Mouse (Mus musculus): ENCODE data around the gene Sbsn.

DNA sequence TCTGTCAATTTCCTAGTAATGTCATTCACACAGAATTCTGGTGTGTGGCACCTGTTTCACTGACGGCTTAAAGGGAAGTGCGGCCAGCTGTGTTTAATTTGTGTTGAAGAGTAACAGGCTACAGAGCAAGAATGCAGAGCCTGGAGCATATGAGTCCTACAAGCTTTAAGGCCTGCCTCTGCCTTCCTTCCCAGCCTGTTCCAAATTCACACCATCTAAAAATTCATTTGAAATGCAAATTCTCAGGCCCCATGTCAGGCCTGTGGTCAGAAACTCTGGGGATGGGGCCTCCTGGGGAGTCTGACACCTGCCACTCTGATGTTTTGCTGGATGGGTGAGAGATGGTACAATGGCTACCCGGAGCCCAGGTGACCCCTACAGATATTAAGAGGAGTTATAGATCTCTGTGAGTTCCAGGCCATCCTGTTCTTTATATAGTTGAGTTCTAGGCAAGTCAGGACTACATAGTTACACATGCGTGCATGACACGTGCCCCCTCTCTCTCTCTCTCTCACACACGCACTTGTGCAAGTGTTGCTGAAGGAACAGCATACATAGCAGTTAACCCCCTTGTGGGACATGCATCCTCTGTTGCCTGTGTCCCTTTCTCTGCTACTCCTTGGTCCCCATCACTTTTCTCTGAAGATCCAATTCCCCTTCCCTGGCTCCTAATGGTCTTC, 27.9 kb upstream of the Sbsn start:
- no peak for TF ChIP-seq CTCF (IDR thresholded peaks at IDR 0.05)
- no peak for TF ChIP-seq EP300 (IDR thresholded peaks at IDR 0.05)
